Mouse (Mus musculus) neural tube, embryonic 15.5 days (tissue): Measurements from ENCODE around the gene Edil3. TPM values are rescaled to one million over a fixed set of nuclear protein-coding genes. Genes with fewer than 3 reads are reported as not detected.
"Not testable (repeated sequence)": the region's sequence is repeated elsewhere in the genome, so short reads cannot be mapped to it uniquely, and the experiment has no call there.

Experiments used
- ATAC-seq: fragments of 200-750 bp; cut with Nextera tagmentation; 2 replicates; pipeline ENCODE4 v1.8.0; 2017; ENCODE audit warnings: mild to moderate bottlenecking, moderate TSS enrichment, moderate library complexity; ENCODE audit not compliant: low FRiP score
- H3K27ac ChIP-seq: fragments of 300-500 bp; sonication (generic); replicated peaks from 2 replicates; pipeline ENCODE4 v1.5.1; 2015; ENCODE audit warnings: mild to moderate bottlenecking, inconsistent platforms
- H3K27me3 ChIP-seq: fragments of 300-500 bp; sonication (generic); replicated peaks from 2 replicates; pipeline ENCODE4 v1.6.1; 2015; ENCODE audit warnings: inconsistent platforms
- H3K36me3 ChIP-seq: fragments of 300-500 bp; sonication (generic); 2 replicates; pipeline ENCODE4 v1.6.1; 2015; ENCODE audit warnings: inconsistent platforms
- H3K4me1 ChIP-seq: fragments of 300-500 bp; sonication (generic); 2 replicates; pipeline ENCODE4 v1.6.1; 2015; ENCODE audit warnings: inconsistent platforms
- H3K4me2 ChIP-seq: fragments of 300-500 bp; sonication (generic); 2 replicates; pipeline ENCODE4 v1.6.1; 2015; ENCODE audit warnings: inconsistent platforms, mild to moderate bottlenecking, moderate library complexity
- H3K4me3 ChIP-seq: fragments of 300-500 bp; sonication (generic); replicated peaks from 2 replicates; pipeline ENCODE4 v1.5.1; 2015; ENCODE audit warnings: mild to moderate bottlenecking, inconsistent platforms
- H3K9ac ChIP-seq: fragments of 300-500 bp; sonication (generic); replicated peaks from 2 replicates; pipeline ENCODE4 v1.6.1; 2015; ENCODE audit warnings: mild to moderate bottlenecking, inconsistent platforms
- H3K9me3 ChIP-seq: fragments of 300-500 bp; sonication (generic); replicated peaks from 2 replicates; pipeline ENCODE4 v1.6.1; 2016; ENCODE audit warnings: inconsistent platforms
- WGBS: fragments of 180-500 bp; shearing (Covaris S2); methylation state at CpG from one replicate; pipeline ENCODE4 v1.1.7; 2015; ENCODE audit warnings: mixed read lengths; 5-methylcytosine and 5-hydroxymethylcytosine counted together
- polyA plus RNA-seq: library from polyadenylated mRNA; unstranded; fragments of >200 nt; fragmentation: Nextera tagmentation; extraction: Ambion mirVana; gene quantifications from 2 replicates; pipeline ENCODE4 v1.2.1, GENCODE M21; 2015

The Edil3 gene
- polyA plus RNA-seq, 1 experiment from 2014 or later: 66.3 TPM

DNA sequence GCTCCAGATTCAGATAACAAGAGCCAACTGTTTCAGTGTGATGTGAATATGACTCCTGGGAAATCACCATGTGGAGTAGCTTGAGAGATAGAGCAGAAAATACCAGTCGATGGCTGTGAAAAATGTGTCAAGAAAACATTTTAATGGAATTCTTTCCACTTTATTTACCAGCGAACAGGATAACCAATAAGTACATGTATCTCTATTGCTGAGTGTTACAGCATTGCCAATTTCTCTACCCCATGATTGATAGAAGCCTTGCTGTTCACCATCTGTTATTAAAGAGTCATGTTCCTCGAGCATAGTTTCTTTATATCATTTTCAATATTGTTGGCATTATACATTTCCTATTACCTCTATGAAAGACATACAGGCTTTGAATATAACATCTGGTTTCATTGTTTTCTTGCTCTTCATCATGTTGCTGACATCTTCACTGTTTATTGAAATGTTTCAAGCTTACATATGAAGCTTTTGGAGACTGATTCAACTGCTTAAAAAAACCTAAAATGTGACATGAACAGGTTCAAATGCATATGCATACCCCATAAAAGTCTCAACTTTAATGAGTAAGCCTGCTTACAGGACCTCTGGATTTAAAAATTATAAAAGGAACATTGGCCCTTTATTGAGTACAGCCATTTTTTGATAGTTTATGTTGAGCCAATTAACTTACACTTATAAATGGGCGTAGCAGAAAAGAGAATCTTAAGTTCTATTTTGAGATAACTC lies 186.6 kb downstream of the Edil3 start:
- H3K36me3 ChIP-seq: no peaks in the 10 kb centered on the region
- H3K27me3 ChIP-seq: no peaks in the 10 kb centered on the region
- no peaks in the 10 kb centered on the region for H3K9me3 ChIP-seq
- no peaks in the 10 kb centered on the region for H3K4me1 ChIP-seq
- H3K27ac ChIP-seq: no peak overlapping the region
- WGBS: 68% methylated on average over 4 of the region's 4 CpGs
- no peak overlapping the region for H3K9ac ChIP-seq
- H3K4me2 ChIP-seq: no peak overlapping the region
- no peak overlapping the region for H3K4me3 ChIP-seq
- no peak for ATAC-seq

GRCm38 (mm10) chr13:89012500-89012899 lies 191.2 kb downstream of the Edil3 start:
- Histone ChIP-seq H3K36me3 (no peaks in the 10 kb centered on the region), H3K4me1 (no peaks in the 10 kb centered on the region), H3K9ac (no peak overlapping the region), H3K4me3 (no peak overlapping the region), H3K27ac (no peak overlapping the region), H3K4me2 (no peak overlapping the region), H3K9me3 (no peaks in the 10 kb centered on the region), H3K27me3 (no peaks in the 10 kb centered on the region)
- ATAC-seq: no peak

- no peaks in the 10 kb centered on the region for H3K9me3 ChIP-seq
- H3K27ac ChIP-seq: no peak overlapping the region
- no peak overlapping the region for H3K9ac ChIP-seq
- H3K4me2 ChIP-seq: no peak overlapping the region
- H3K4me3 ChIP-seq: no peak overlapping the region
- no peaks in the 10 kb centered on the region for H3K4me1 ChIP-seq
- ATAC-seq: no peak
- no peaks in the 10 kb centered on the region for H3K27me3 ChIP-seq
- WGBS: 39% methylated on average over 3 of the region's 3 CpGs
- no peaks in the 10 kb centered on the region for H3K36me3 ChIP-seq
These were observed 208.7 kb downstream of the Edil3 start for GRCm38 (mm10) chr13:89029817-89030539.

DNA sequence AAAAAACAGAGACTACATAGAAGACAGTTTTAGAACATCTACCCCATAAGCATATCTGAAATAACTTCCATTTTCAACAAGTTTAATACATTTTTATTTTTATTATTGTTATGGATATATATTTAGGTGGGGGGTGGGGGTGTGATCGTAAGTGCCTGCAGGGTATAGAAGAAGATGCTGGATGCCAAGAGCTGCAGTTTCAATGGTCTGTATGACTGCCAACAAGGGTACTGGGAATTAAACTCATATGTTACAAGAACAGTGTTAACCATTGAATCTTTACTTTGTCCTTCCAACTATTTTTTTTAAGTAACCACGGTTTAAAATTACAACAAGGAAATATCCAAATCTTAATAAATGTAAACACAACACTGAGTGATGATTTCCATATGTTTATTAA lies 214.4 kb downstream of the Edil3 start:
- Histone ChIP-seq H3K9ac (no peak overlapping the region), H3K4me3 (no peak overlapping the region), H3K27ac (no peak overlapping the region), H3K36me3 (no peaks in the 10 kb centered on the region), H3K27me3 (no peaks in the 10 kb centered on the region), H3K4me1 (no peaks in the 10 kb centered on the region), H3K4me2 (no peak overlapping the region), H3K9me3 (no peaks in the 10 kb centered on the region)
- no peak for ATAC-seq
- WGBS: 85% methylated on average over 2 of the region's 2 CpGs

DNA sequence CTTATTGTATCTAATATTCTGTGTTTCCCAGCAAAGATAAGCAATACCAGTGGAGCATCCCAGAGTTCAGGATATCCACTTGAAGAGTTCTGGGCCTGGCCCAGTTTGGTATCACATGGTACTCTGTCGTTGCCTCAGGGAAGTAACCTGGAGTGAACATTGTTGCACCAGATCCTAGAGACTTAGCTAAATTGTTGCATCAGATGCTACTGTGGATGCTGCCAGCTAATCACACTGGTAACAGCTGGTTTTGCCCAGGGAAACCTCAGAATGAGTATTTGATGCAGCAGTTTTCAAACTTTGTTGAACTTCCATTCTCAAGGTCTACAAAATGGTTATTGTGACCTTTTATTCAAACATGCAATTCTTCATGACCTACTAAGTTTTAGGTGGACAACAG lies 220.2 kb downstream of the Edil3 start:
- Histone ChIP-seq H3K4me2 (no peak overlapping the region), H3K4me1 (no peaks in the 10 kb centered on the region), H3K4me3 (no peak overlapping the region), H3K36me3 (no peaks in the 10 kb centered on the region), H3K9ac (no peak overlapping the region), H3K9me3 (no peaks in the 10 kb centered on the region), H3K27me3 (no peaks in the 10 kb centered on the region), H3K27ac (no peak overlapping the region)
- ATAC-seq: no peak
- 96% methylated on average over 1 of the region's 1 CpGs for WGBS

- not testable (repeated sequence) for H3K9ac ChIP-seq, H3K9me3 ChIP-seq, H3K27me3 ChIP-seq, ATAC-seq, H3K27ac ChIP-seq, H3K4me1 ChIP-seq, H3K36me3 ChIP-seq, H3K4me3 ChIP-seq, H3K4me2 ChIP-seq
These were observed 248.9 kb downstream of the Edil3 start for GRCm38 (mm10) chr13:89070132-89070531.

- no peak overlapping the region for H3K4me3 ChIP-seq
- H3K4me1 ChIP-seq: no peaks in the 10 kb centered on the region
- no peaks in the 10 kb centered on the region for H3K27me3 ChIP-seq
- no peaks in the 10 kb centered on the region for H3K36me3 ChIP-seq
- no peaks in the 10 kb centered on the region for H3K9me3 ChIP-seq
- H3K27ac ChIP-seq: no peak overlapping the region
- ATAC-seq: no peak
- no peak overlapping the region for H3K9ac ChIP-seq
- no peak overlapping the region for H3K4me2 ChIP-seq
- WGBS: 54% methylated on average over 1 of the region's 1 CpGs
These were observed 254.9 kb downstream of the Edil3 start for GRCm38 (mm10) chr13:89076212-89076611.

GRCm38 (mm10) chr13:89105889-89106288 lies 284.6 kb downstream of the Edil3 start:
- H3K4me2 ChIP-seq: no peak overlapping the region
- H3K4me3 ChIP-seq: no peak overlapping the region
- no peak overlapping the region for H3K27ac ChIP-seq
- WGBS: 65% methylated on average over 1 of the region's 1 CpGs
- ATAC-seq: no peak
- H3K27me3 ChIP-seq: no peaks in the 10 kb centered on the region
- no peaks in the 10 kb centered on the region for H3K36me3 ChIP-seq
- no peaks in the 10 kb centered on the region for H3K4me1 ChIP-seq
- no peaks in the 10 kb centered on the region for H3K9me3 ChIP-seq
- no peak overlapping the region for H3K9ac ChIP-seq

DNA sequence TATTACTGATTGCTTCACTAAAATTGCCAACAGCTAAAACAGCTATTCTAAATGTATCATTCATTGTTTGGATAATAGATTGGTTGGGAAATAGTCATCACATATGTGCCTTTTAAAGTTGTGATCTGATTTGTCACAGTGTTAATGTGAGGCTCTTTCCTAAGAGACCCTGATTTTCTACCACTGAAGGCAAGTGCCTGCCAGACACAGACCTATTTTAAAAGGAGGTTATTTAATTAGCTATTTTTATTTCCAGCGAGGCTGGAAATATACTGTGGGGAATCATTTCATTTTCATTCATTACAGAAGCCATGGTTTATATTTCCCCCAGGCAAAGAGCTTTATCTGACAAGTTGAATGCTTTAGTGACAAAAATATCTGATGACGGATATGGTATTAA lies 296.3 kb downstream of the Edil3 start:
- Histone ChIP-seq H3K4me2 (no peak overlapping the region), H3K27ac (no peak overlapping the region), H3K9ac (no peak overlapping the region), H3K4me1 (peaks cover 4% of the 10 kb centered on the region; the same call in 1 of the 2 replicates), H3K27me3 (no peaks in the 10 kb centered on the region), H3K4me3 (no peak overlapping the region), H3K9me3 (no peaks in the 10 kb centered on the region), H3K36me3 (no peaks in the 10 kb centered on the region)
- 33% methylated on average over 2 of the region's 2 CpGs for WGBS
- ATAC-seq: no peak

DNA sequence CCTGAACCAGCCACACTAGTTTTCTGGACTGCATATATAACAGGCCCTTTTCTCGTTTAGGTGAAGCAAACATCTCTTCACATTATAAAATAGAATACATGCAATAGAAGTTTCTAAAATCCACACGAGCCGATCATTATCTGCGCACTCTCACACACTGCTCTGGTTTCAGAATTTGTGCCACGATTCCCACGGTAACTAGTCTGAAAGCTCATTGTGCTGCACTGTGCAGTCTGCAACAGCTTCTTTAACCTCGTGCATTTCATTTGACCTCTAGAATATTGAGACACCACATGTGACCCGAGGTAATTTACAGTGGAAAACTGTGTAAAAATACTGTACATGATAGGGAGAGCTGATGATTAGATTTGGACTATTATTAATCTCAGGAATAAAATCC lies 298.5 kb downstream of the Edil3 start:
- peaks cover 4% of the 10 kb centered on the region; the same call in 1 of the 2 replicates for H3K4me1 ChIP-seq
- H3K4me2 ChIP-seq: no peak overlapping the region
- ATAC-seq: no peak
- no peaks in the 10 kb centered on the region for H3K27me3 ChIP-seq
- H3K4me3 ChIP-seq: no peak overlapping the region
- no peaks in the 10 kb centered on the region for H3K9me3 ChIP-seq
- no peaks in the 10 kb centered on the region for H3K36me3 ChIP-seq
- H3K9ac ChIP-seq: no peak overlapping the region
- WGBS: 62% methylated on average over 8 of the region's 8 CpGs
- H3K27ac ChIP-seq: no peak overlapping the region

DNA sequence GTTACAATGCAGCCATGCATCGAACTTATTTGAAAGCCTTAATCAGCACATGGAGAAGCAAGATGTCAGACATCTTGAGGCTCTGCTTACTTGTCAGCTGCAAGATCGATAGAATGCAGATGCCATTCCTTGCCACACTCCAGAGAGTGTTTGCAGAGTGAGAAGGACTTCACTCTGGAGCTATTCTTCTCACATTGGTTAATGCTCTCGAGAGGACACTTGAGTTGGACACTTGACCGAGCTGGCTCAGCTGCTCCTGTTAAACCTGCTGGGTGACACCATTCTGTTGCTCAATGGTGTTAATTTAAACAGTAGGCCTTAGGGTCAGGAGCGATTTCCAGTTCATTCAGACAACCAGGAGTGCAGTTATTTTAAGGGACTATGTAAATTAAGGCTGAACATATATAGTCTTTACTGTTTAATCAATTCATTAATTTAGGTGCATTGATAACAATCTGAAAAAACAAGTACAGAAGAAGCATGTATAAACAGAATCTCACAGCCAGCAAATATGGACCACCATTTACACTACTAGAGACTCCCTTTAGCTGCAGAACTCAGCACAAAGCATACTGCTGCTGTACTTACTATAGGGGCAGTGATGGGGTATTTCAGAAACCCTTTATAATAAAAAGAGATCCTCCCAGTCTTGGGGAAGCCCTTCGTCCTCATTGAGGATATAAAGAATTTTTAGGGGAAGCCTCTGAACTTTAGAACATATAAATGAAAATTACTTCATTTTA lies 301.4 kb downstream of the Edil3 start:
- peaks cover 4% of the 10 kb centered on the region; the same call in 1 of the 2 replicates for H3K4me1 ChIP-seq
- no peaks in the 10 kb centered on the region for H3K36me3 ChIP-seq
- H3K9ac ChIP-seq: no peak overlapping the region
- no peaks in the 10 kb centered on the region for H3K27me3 ChIP-seq
- H3K4me2 ChIP-seq: no peak overlapping the region
- peak; percentile 48; the same call in 1 of the 2 replicates for ATAC-seq
- 69% methylated on average over 6 of the region's 6 CpGs for WGBS
- H3K27ac ChIP-seq: peak overlapping the region; percentile 48; the same call in 1 of the 2 replicates
- no peaks in the 10 kb centered on the region for H3K9me3 ChIP-seq
- no peak overlapping the region for H3K4me3 ChIP-seq

- no peak overlapping the region for H3K4me3 ChIP-seq
- 89% methylated on average over 5 of the region's 5 CpGs for WGBS
- ATAC-seq: no peak
- no peak overlapping the region for H3K9ac ChIP-seq
- 0 out of 2 replicates have a peak, but pooled peaks cover 4% of the 10 kb centered on the region for H3K4me1 ChIP-seq
- H3K27me3 ChIP-seq: no peaks in the 10 kb centered on the region
- H3K36me3 ChIP-seq: no peaks in the 10 kb centered on the region
- no peaks in the 10 kb centered on the region for H3K9me3 ChIP-seq
- no peak overlapping the region for H3K27ac ChIP-seq
- no peak overlapping the region for H3K4me2 ChIP-seq
These were observed 302.1 kb downstream of the Edil3 start for GRCm38 (mm10) chr13:89123396-89123795.
